Mouse (Mus musculus): ENCODE results near the gene Hnrnpa3. TPM values are rescaled to one million over a fixed set of nuclear protein-coding genes. Genes with fewer than 3 reads are reported as not detected.

The Hnrnpa3 gene
- polyA plus RNA-seq, 1 experiment from 2014 or later, result 86.9 TPM

GRCm38 (mm10) chr2:75626597-75627440 lies 32.2 kb upstream of the Hnrnpa3 start:
- Histone ChIP-seq H3K9ac (replicated peaks) (no peak overlapping the region), H3K27ac (ENCODE audit: low read depth) (no peak overlapping the region), H3K4me3 (ENCODE audit: low read depth, low read length) (no peak overlapping the region), H3K36me3 (replicated peaks; ENCODE audit: insufficient read depth, low read length) (no peaks in the 10 kb centered on the region), H3K4me2 (ENCODE audit: low read depth, low read length) (no peak overlapping the region), H3K27me3 (ENCODE audit: insufficient read depth, low read length) (no peaks in the 10 kb centered on the region), H3K9me3 (ENCODE audit: low read length) (no peaks in the 10 kb centered on the region), H3K4me1 (ENCODE audit: insufficient read depth) (no peaks in the 10 kb centered on the region)
- no peak for ATAC-seq
- WGBS (ENCODE audit: insufficient replicate concordance), result 79% methylated on average over 6 of the region's 6 CpGs
- TF ChIP-seq CTCF (IDR thresholded peaks at IDR 0.05; ENCODE audit: low read depth), result no peak
- TF ChIP-seq EP300 (IDR thresholded peaks at IDR 0.05; ENCODE audit: low read depth), result no peak
- no peak for DNase-seq

GRCm38 (mm10) chr2:75628487-75628886 lies 30.6 kb upstream of the Hnrnpa3 start:
- no peak overlapping the region for H3K4me2 ChIP-seq (ENCODE audit: low read depth, low read length)
- DNase-seq (no peak), ATAC-seq (no peak)
- no peak overlapping the region for H3K9ac ChIP-seq (replicated peaks)
- no peak for TF ChIP-seq CTCF (IDR thresholded peaks at IDR 0.05; ENCODE audit: low read depth)
- TF ChIP-seq EP300 (IDR thresholded peaks at IDR 0.05; ENCODE audit: low read depth), result no peak
- no peak overlapping the region for H3K27ac ChIP-seq (ENCODE audit: low read depth)
- WGBS (ENCODE audit: insufficient replicate concordance), result 87% methylated on average over 8 of the region's 8 CpGs
- H3K27me3 ChIP-seq (ENCODE audit: insufficient read depth, low read length), result no peaks in the 10 kb centered on the region
- H3K9me3 ChIP-seq (ENCODE audit: low read length), result no peaks in the 10 kb centered on the region
- H3K36me3 ChIP-seq (replicated peaks; ENCODE audit: insufficient read depth, low read length), result no peaks in the 10 kb centered on the region
- H3K4me1 ChIP-seq (ENCODE audit: insufficient read depth), result peaks cover 2% of the 10 kb centered on the region; the same call in 1 of the 2 replicates
- H3K4me3 ChIP-seq (ENCODE audit: low read depth, low read length), result no peak overlapping the region

GRCm38 (mm10) chr2:75631421-75631820 lies 27.6 kb upstream of the Hnrnpa3 start:
- no peak overlapping the region for H3K9ac ChIP-seq (replicated peaks)
- 66% methylated on average over 6 of the region's 6 CpGs for WGBS (ENCODE audit: insufficient replicate concordance)
- TF ChIP-seq CTCF (IDR thresholded peaks at IDR 0.05; ENCODE audit: low read depth) (no peak), EP300 (IDR thresholded peaks at IDR 0.05; ENCODE audit: low read depth) (no peak)
- peaks cover 17% of the 10 kb centered on the region for H3K4me1 ChIP-seq (ENCODE audit: insufficient read depth)
- ATAC-seq (no peak), DNase-seq (no peak)
- no peaks in the 10 kb centered on the region for H3K9me3 ChIP-seq (ENCODE audit: low read length)
- H3K36me3 ChIP-seq (replicated peaks; ENCODE audit: insufficient read depth, low read length), result no peaks in the 10 kb centered on the region
- H3K4me2 ChIP-seq (ENCODE audit: low read depth, low read length), result no peak overlapping the region
- no peak overlapping the region for H3K4me3 ChIP-seq (ENCODE audit: low read depth, low read length)
- H3K27ac ChIP-seq (ENCODE audit: low read depth), result no peak overlapping the region
- H3K27me3 ChIP-seq (ENCODE audit: insufficient read depth, low read length), result no peaks in the 10 kb centered on the region

- no peaks in the 10 kb centered on the region for H3K27me3 ChIP-seq (ENCODE audit: insufficient read depth, low read length)
- TF ChIP-seq CTCF (IDR thresholded peaks at IDR 0.05; ENCODE audit: low read depth), result no peak
- no peak for TF ChIP-seq EP300 (IDR thresholded peaks at IDR 0.05; ENCODE audit: low read depth)
- H3K9ac ChIP-seq (replicated peaks), result no peak overlapping the region
- H3K27ac ChIP-seq (ENCODE audit: low read depth), result 0 out of 2 replicates have a peak overlapping the region, but pooled peaks have one; percentile 80
- ATAC-seq (no peak), DNase-seq (no peak)
- no peak overlapping the region for H3K4me2 ChIP-seq (ENCODE audit: low read depth, low read length)
- no peaks in the 10 kb centered on the region for H3K9me3 ChIP-seq (ENCODE audit: low read length)
- WGBS (ENCODE audit: insufficient replicate concordance), result 67% methylated on average over 6 of the region's 6 CpGs
- H3K36me3 ChIP-seq (replicated peaks; ENCODE audit: insufficient read depth, low read length), result no peaks in the 10 kb centered on the region
- no peak overlapping the region for H3K4me3 ChIP-seq (ENCODE audit: low read depth, low read length)
- H3K4me1 ChIP-seq (ENCODE audit: insufficient read depth), result peaks cover 23% of the 10 kb centered on the region
These were observed 27.0 kb upstream of the Hnrnpa3 start for GRCm38 (mm10) chr2:75632043-75632442.

- peaks cover 23% of the 10 kb centered on the region for H3K4me1 ChIP-seq (ENCODE audit: insufficient read depth)
- H3K27me3 ChIP-seq (ENCODE audit: insufficient read depth, low read length), result no peaks in the 10 kb centered on the region
- H3K4me2 ChIP-seq (ENCODE audit: low read depth, low read length), result no peak overlapping the region
- 66% methylated on average over 12 of the region's 12 CpGs for WGBS (ENCODE audit: insufficient replicate concordance)
- DNase-seq (no peak), ATAC-seq (peak; percentile 89)
- TF ChIP-seq EP300 (IDR thresholded peaks at IDR 0.05; ENCODE audit: low read depth), result no peak
- TF ChIP-seq CTCF (IDR thresholded peaks at IDR 0.05; ENCODE audit: low read depth), result no peak
- H3K27ac ChIP-seq (ENCODE audit: low read depth), result peak overlapping the region; percentile 80
- H3K9me3 ChIP-seq (ENCODE audit: low read length), result no peaks in the 10 kb centered on the region
- no peak overlapping the region for H3K4me3 ChIP-seq (ENCODE audit: low read depth, low read length)
- H3K9ac ChIP-seq (replicated peaks), result no peak overlapping the region
- H3K36me3 ChIP-seq (replicated peaks; ENCODE audit: insufficient read depth, low read length), result no peaks in the 10 kb centered on the region
These were observed 26.3 kb upstream of the Hnrnpa3 start for GRCm38 (mm10) chr2:75632721-75633181.

- no peak for DNase-seq
- ATAC-seq, result no peak
These were observed 25.7 kb upstream of the Hnrnpa3 start for GRCm38 (mm10) chr2:75633381-75633780.

More at GRCm38 (mm10) chr2:75633381-75633780, 25.7 kb upstream of the Hnrnpa3 start:
- Histone ChIP-seq H3K27me3 (ENCODE audit: insufficient read depth, low read length) (no peaks in the 10 kb centered on the region), H3K9ac (replicated peaks) (no peak overlapping the region), H3K36me3 (replicated peaks; ENCODE audit: insufficient read depth, low read length) (no peaks in the 10 kb centered on the region), H3K4me3 (ENCODE audit: low read depth, low read length) (no peak overlapping the region), H3K9me3 (ENCODE audit: low read length) (no peaks in the 10 kb centered on the region), H3K27ac (ENCODE audit: low read depth) (peak overlapping the region; percentile 80), H3K4me1 (ENCODE audit: insufficient read depth) (peaks cover 23% of the 10 kb centered on the region), H3K4me2 (ENCODE audit: low read depth, low read length) (no peak overlapping the region)
- 68% methylated on average over 6 of the region's 6 CpGs for WGBS (ENCODE audit: insufficient replicate concordance)
- TF ChIP-seq EP300 (IDR thresholded peaks at IDR 0.05; ENCODE audit: low read depth), result no peak
- TF ChIP-seq CTCF (IDR thresholded peaks at IDR 0.05; ENCODE audit: low read depth), result no peak

All from liver, postnatal 0 days (tissue).